Mouse (Mus musculus): ENCODE results near the gene Tcp10c. TPM values are rescaled to one million over a fixed set of nuclear protein-coding genes. Genes with fewer than 3 reads are reported as not detected.
"Not testable (repeated sequence)": the region's sequence is repeated elsewhere in the genome, so short reads cannot be mapped to it uniquely, and the experiment has no call there.

The Tcp10c gene
- total RNA-seq (2022): under 1 TPM in 1 of 4 experiments, not detected in 3; 0.25 TPM

GRCm38 (mm10) chr17:13354521-13354920, at the start of gene Tcp10c:
Gene Tcp10c (plus strand): TSS chr17:13354572.
- not testable (repeated sequence) for DNase-seq

GRCm38 (mm10) chr17:13307852-13308251, 46.5 kb upstream of the Tcp10c start:
- DNase-seq: not testable (repeated sequence)

GRCm38 (mm10) chr17:13308344-13308743, 46.0 kb upstream of the Tcp10c start:
- DNase-seq: not testable (repeated sequence)

GRCm38 (mm10) chr17:13308746-13309145, 45.6 kb upstream of the Tcp10c start:
- not testable (repeated sequence) for DNase-seq

- DNase-seq: not testable (repeated sequence)
Observed at GRCm38 (mm10) chr17:13309182-13309631, 45.2 kb upstream of the Tcp10c start.

- not testable (repeated sequence) for DNase-seq
Observed at GRCm38 (mm10) chr17:13329967-13330366, 24.4 kb upstream of the Tcp10c start.

- not testable (repeated sequence) for DNase-seq
Observed at GRCm38 (mm10) chr17:13331179-13331578, 23.2 kb upstream of the Tcp10c start.

GRCm38 (mm10) chr17:13332496-13332895, 21.9 kb upstream of the Tcp10c start:
- DNase-seq: not testable (repeated sequence)

- DNase-seq: peak; percentile 22
Observed at GRCm38 (mm10) chr17:13336979-13337749, 17.2 kb upstream of the Tcp10c start.

GRCm38 (mm10) chr17:13337931-13338330, 16.4 kb upstream of the Tcp10c start:
- DNase-seq: not testable (repeated sequence)

- peak; percentile 30 for DNase-seq
Observed at GRCm38 (mm10) chr17:13340071-13340470, 14.3 kb upstream of the Tcp10c start.

GRCm38 (mm10) chr17:13345923-13346322, 8.4 kb upstream of the Tcp10c start:
- not testable (repeated sequence) for DNase-seq

- DNase-seq: not testable (repeated sequence)
Observed at GRCm38 (mm10) chr17:13349563-13349962, 4.8 kb upstream of the Tcp10c start.

- not testable (repeated sequence) for DNase-seq
Observed at GRCm38 (mm10) chr17:13353249-13353648, 1.1 kb upstream of the Tcp10c start.

- DNase-seq: not testable (repeated sequence)
Observed at GRCm38 (mm10) chr17:13362489-13362888, 8.1 kb downstream of the Tcp10c start.

- not testable (repeated sequence) for DNase-seq
Observed at GRCm38 (mm10) chr17:13363773-13364172, 9.4 kb downstream of the Tcp10c start.

GRCm38 (mm10) chr17:13364196-13364595, 9.8 kb downstream of the Tcp10c start:
- DNase-seq: not testable (repeated sequence)

GRCm38 (mm10) chr17:13367181-13367580, 12.8 kb downstream of the Tcp10c start:
- not testable (repeated sequence) for DNase-seq

GRCm38 (mm10) chr17:13368658-13369057, 14.3 kb downstream of the Tcp10c start:
- not testable (repeated sequence) for DNase-seq

- not testable (repeated sequence) for DNase-seq
Observed at GRCm38 (mm10) chr17:13370746-13371145, 16.4 kb downstream of the Tcp10c start.

- not testable (repeated sequence) for DNase-seq
Observed at GRCm38 (mm10) chr17:13378341-13378740, 24.0 kb downstream of the Tcp10c start.

GRCm38 (mm10) chr17:13379951-13380615, 25.7 kb downstream of the Tcp10c start:
- not testable (repeated sequence) for DNase-seq

GRCm38 (mm10) chr17:13381286-13381685, 26.9 kb downstream of the Tcp10c start:
- not testable (repeated sequence) for DNase-seq
